Mouse (Mus musculus) ovary, adult 18-20 months (tissue): ENCODE results near the gene Tmem178b.

Source experiments
- DNase-seq: peaks from one replicate; pipeline ENCODE4 v3.0.0; 2022; ENCODE audit warnings: low spot score, mixed read lengths

Tmem178b gene

GRCm38 (mm10) chr6:40263687-40264086, 390.6 kb downstream of the Tmem178b start:
- no peak for DNase-seq

GRCm38 (mm10) chr6:40300707-40301106, 427.6 kb downstream of the Tmem178b start:
- DNase-seq: no peak

DNA sequence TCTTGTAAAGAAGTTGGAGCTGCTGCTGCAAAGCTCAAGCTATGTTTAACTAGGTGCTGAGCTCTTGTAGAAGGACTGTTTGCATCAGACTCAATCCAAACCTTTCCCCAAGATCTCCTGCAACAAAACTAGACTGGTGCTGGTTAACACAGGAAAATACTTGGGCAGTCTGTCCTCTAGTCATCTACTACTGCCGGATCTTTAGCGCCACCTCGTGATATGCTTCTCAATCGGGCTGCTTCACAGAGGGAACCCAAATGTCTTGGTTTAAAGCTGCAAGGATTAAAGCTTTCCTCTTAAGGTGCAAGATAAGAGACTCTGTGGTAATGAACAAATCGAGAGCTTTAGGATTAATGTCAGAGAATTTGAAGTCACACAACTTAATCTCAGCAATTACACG, 430.3 kb downstream of the Tmem178b start:
- no peak for DNase-seq
